Mouse (Mus musculus) gastrocnemius, postnatal 25 days (tissue): ENCODE data around the gene Pax3. TPM values are rescaled to one million over a fixed set of nuclear protein-coding genes. Genes with fewer than 3 reads are reported as not detected.

Experiments used
- DNase-seq: peaks from one replicate; pipeline ENCODE4 v3.0.0; 2022
- long read RNA-seq, 2 experiments: library from polyadenylated mRNA; stranded (forward); transcript quantifications; one replicate each; pipeline ENCODE4 v2.0.0; 2021
- total RNA-seq, 2 experiments: library from RNA; stranded (reverse); gene quantifications; 1 replicate in 1 of 2; 2 replicates in 1 of 2; pipeline ENCODE4 v1.2.3; 2021

Gene Pax3
- total RNA-seq = under 1 TPM in 1 of 2 experiments, not detected in 1; 0.08 TPM
- long read RNA-seq, experiment 1 = 0 reads
- long read RNA-seq, experiment 2 = 0 reads

DNA sequence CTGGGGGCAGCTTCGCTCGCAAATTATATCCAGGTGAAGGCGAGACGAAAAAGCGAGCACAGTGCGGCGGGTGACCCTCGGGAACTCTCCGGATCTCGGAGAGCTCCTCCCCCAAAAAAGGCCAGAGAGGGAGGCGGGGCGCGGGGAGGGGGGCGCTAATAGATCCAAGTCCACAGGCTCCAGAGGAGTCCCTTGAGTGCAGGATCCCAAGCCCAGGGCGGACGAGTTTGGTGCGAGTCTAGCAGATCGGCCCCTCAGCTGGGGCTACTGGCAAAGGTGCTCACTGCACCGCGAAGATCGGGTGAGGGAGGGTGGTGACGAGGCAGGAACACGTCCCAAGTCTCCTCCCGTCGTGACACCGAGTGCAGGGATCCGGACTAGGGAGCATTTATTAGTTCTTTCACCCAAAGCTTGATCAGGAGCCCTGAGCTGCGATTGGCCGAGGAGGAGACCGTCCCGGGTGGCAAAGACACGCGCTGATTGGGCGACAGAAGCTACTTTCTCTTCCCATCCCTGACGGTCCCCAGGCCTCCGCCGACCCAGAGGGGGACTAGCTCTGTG, at the start of gene Pax3:
TSS of gene Pax3 (minus strand) at position 384 of the 561 bp plus-strand sequence.
- no peak for DNase-seq

DNA sequence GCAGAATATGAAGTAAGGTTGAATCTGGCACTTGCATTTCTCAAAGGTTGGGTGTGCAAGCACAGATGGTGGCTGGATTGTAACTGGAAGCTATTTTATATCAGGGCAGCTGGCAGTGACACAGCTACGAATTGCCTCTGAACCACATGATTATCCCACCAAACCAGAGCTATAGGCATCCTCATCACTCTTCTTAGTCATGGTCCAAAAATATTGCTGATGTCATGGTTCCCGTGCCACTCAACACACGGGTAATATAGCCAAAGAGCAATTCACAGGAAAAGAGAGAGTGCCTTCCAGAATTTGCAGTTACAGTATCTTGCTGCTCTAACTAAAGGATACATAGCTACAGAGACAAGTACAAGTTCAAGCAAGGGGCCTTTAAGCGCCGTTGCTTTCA, 37.4 kb upstream of the Pax3 start:
- DNase-seq = no peak

DNA sequence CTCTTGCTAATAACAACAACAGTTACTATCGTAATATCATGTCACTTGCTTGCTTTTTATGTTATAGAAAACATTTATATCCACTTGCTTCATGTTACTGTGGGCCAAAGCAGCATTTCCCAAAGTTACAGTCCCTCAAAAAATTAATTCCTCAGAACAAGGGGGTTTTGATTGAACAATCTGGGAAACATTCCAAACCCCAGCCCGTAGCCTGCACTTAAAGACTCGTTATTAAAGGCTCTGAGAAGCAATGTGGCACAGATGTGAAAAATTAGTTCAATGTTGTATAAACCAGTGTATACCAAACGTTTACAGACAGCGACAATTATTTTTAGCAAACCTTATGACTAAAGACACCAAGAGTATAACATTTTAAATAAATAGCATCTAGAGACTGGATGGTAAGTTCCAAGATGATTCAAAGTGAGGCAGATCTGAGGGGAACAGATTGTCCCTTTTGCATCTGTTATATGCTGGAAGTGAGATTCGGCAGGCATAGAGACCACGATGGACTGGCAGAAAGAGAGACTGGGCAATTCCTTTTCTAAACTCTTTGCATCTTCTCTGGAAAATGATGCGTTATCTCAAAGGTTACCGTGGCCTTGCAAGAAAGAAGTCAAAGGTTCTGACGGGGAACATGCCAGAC, 35.1 kb upstream of the Pax3 start:
- DNase-seq = no peak

DNA sequence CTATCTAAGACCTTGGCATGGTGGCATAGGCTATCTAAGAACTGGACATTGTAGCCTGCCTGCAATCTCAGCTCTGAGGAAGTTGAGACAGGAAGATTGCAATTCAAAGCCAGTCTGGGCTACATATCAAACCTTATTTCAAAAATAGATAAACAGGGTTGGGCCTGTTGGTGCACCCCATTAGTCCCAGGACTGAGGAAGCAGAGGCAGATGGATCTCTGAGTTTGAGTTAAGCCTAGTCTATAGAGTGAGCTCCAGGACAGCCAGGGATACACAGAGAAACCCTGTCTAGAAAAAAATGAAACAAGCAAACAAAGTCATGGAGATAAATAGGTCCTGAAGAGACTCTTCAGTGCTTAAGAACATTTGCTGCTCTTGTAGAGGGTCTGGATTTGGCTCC, 32.9 kb upstream of the Pax3 start:
- no peak for DNase-seq

DNA sequence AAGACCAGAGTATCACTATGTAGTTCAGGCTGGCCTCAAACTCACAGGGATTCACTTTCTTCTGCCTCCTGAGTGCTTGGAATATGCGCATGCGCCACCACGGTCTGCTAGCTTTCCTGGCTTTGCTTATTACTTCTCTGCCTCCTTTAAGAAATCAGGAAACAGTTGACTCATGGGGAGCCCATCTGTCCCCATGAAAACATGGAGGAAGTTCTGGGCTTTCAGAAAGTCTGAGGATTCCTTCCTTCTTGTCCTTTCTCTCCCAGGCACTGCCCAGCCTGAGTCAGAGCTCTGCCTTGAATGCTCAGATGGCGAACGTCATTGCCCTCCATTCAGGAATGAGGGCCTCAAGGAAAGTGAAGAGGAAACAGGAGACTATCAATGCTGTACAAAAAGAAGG, 31.8 kb upstream of the Pax3 start:
- DNase-seq = no peak

DNA sequence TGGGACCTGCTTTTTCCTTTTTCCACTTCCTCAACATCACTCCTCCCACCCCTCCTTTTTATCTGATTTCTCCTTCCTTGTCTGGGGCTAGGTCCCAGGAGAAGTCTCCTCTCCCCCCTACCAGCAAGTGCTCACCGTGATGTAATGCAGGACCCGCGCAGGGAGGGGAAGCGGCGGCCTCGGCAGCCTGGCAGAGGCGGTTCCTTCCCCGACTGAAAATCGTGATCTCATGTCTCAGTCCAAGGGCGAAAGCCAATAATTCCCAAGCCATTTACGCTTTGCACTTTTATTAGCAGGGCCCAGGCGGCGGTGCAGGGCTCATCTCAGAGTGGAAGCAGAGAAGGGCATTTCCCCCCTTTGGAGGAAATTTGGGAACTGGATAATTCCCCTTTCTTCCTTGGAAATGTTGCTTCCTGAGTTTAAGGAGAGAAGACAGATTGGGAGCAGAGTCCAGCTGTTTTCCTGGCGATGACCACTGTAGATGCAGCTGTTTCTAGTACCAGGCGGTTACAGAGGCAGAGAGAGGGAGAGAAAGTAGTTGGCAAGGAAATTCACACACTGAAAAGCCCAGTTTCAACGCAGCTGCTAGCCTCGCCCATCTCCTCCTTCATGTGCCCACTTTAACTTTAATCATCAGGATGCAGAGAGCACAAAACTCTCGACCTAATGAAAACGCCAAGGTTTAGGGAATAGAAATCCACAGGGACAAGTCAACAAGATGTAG, 21.3 kb upstream of the Pax3 start:
- no peak for DNase-seq

DNA sequence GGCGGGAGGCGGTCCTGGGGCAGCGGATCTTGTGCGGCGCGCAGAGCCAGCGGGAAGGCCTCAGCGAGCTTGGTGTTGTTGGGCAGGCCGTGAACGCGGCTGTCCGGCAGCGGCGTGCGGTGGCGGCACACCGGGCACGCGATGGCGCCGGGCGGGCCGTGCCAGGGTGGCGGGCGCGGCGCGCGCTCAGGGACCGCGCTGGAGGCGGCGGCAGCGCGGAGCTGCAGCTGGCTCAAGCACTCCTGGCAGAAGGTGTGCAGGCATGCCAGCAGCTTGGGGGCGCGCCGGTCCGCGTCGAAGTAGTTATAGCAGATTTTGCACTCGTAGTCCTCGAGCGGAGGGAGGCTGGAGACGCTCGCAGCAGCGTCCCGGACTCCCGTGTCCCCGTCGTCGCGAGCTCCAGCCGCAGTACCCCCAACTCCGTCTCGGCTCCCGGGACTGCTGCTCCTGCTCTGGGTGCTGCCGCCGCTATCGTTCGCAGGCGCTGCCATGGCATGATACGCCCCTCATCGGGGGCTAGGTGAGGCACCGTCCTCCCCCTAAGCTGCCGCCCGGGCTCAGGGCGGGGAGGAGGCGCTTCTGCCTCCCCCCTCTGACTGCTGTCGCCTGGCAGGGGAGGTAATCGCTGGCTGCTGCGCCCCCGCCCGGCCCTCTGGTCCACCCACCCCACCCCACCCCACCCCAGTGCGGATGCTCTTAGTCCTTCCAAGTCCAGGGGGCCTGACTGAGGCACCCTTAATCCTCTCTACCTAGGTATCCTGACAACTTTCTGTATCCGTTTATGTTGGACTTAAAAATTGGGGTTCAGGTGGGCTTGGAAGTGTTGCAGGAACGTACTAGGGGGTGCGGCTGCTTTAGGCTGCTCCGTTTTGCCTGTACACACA, 20.5 kb upstream of the Pax3 start:
- DNase-seq = no peak

DNA sequence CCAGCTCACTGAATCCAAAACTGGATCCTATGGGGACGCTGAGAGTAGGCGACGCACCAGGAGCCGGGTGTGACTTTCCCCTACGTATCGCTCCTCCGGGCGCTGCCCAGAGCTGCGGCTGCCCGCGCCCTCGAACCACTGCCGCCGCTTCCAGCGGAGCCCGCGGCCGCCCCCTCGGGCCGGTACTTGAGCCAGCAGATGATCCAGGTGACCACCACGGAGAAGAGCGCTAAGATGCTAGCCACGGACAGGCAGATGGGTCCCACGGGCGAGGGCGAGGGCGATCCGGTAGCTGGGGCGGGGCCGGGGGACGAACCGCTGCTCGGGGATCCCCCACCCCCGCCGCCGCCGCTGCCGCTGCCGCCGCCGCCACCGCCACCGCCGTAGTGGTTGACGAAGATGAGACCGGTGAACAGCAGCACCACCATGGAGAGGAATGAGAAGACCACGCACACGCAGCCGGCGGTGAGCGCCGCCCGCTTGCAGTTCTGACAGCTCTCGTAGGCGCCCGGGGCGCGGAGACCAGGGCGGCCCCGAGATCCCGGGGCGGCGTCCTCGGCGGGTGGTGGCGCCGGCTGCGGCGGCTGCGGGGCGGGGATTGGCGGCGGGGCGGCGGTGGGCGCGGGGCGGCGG, 19.7 kb upstream of the Pax3 start:
- DNase-seq = no peak

DNA sequence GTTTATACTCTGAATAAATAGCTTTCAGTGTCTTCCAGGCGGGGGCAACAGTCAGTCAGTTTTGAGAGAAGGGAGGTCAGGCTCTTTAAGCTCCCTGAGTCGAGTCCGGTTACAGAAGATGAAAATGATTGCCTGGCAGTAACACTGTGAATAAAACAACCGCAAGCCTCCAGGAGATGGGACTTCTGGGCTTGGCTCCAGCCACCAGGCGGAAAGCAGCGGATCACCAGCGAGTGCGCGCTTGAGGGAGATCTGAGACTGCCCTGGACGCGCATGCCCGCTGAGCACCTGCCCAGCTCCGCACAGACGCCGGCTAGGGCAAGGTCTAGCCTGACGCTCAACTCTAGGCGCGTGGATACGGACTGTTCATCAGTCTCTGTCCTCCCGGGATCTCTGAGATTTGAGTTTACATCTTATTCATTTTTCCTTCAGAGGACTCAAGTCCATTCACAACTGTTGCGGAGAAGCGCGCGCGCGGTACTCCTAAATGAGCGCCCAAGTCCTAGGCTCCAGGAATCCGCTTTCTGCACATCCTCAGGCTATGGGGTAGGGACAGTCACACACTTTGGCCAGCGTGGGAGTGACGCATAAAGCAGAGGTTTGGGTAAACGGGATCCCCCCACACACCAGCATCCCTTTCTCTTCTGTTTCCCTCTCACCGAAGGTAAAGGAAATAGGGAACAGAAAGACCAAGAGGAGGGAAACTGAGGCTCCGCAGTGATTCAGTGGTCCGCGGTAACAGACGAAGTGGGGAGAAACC, 19.0 kb upstream of the Pax3 start:
- DNase-seq = no peak

DNA sequence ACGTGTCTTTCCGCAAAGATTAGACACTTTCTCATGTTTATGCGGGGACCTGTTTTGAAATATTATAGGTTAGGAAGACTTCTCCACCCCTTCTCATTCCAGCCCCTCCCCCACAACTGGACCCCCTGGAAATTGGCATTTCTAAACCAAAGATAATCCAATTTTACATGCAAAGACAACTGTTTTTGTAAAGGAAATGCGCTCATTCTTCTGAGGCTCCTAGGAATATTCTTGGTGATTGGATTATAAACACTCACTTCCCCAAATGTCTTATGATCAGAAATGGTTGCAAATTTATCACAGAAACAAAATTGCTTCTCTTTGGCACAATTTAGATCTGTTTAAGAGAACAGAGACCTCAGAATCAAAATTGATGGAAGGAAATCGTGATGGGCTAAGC, 14.1 kb upstream of the Pax3 start:
- no peak for DNase-seq

DNA sequence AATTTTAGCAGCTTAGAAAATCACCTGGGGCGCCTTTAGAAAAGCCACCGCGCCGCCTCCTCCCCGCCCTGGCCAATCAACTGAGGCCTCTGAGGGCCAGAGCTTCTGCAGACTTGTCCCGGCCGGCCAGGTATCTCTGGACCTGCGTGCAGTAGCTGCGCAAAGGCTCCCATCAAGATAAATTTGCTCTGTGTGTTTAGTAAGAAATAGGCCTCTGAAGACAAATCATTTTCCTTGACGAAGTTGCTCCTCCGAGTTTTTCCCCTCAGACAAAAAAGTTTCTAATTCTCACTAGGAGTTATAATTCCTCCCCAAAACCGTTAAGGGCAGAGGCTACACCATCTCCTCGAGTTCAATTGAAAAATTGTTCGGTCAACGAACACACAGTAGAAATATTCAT, 13.6 kb upstream of the Pax3 start:
- DNase-seq = no peak

DNA sequence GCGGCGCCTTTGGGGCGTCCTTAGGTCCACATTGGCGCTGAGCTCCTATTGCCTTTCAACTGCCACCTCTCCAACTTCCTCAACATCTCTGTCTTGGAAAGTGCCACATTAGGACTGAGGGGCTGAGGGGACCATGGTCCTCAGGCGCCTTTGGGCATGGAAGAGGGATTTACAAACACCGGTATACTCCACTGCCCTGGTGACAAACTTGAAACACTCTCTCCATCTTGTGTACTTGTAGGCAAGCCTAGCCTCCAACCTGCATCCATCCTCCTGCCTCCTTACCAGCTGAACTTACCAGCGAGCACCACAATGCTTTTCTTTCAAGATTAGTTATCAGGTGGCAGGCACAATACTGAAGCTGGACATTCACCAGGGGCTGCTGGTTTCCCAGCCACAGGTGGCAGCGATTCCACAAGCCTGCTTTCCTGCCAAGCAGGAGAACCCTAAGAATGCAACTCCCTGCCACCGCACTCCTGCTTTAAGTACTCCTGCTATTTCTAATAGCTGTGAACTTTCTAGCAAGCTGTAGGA, 11.4 kb upstream of the Pax3 start:
- no peak for DNase-seq

DNA sequence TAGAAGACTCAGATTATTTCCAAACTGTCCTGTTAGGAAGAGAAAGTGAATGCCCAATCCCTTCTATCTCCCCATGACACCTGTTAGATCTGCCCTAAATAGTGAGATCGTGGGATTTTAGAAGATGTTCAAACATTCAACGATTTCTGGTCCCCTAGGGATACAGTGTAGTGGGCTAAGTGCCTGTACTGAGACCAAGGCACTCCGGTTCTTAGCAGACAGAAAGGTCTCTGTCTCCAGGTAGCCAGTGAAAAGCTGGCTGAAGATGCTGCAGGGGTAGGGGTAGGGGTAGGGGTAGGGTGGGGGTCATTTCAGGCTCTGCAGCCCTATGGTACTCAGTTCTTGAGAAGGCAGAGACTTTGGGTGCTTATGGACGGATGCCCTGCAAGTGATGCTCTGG, 7.4 kb upstream of the Pax3 start:
- no peak for DNase-seq

DNA sequence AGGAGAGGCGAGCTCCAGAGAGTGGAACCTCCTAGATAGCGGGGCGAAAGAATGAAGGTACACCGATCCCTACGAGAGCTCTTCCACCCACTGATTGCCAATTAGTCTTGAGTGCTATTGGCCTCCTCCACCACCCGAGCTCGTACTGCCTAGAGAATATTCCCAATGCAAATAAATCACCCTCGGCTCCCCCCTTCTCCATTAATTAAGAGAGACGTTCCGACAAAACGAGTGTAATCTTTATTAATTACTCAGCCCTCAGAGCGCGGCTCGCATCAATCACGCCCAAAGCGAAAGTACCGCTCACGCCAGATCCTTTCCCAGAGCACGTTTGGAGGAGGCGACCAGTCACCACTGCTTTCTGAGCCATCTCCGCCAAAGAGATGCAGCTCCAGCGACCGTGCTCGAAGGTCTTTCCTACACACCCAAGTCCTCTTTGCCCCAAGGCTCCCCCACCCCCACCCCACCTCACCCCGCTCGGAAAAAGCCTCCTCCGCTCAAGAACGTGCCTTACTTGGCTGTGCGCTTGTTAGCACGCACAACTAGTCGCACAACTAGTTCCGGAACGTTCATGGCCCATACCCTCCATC, 6.8 kb upstream of the Pax3 start:
- DNase-seq = no peak

DNA sequence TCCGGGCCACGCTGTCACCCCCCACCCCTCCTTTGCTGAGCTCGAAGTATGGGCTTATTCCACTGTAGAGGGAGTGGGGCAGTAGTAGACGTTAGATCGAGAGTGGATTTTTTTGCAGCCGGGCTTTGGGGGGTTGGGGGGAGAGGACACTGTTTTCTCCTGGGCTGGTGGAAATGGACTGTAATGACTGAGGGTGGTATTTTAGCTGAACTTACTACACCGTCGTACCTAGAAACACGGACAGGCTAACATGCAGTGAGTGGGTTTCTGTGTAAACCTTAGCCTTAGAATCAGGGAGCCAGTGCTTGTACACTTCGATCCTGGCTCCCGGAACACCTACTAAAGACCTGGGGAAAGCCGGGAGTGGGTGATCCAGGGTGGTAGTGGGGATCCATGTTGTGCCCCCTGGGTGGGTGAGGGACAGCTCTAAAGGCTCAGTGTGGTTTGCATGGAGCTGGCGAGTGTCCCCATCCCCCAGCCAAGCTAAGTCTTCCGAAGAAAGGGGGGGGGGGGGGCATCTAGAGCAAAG, 6.2 kb upstream of the Pax3 start:
- DNase-seq = no peak

DNA sequence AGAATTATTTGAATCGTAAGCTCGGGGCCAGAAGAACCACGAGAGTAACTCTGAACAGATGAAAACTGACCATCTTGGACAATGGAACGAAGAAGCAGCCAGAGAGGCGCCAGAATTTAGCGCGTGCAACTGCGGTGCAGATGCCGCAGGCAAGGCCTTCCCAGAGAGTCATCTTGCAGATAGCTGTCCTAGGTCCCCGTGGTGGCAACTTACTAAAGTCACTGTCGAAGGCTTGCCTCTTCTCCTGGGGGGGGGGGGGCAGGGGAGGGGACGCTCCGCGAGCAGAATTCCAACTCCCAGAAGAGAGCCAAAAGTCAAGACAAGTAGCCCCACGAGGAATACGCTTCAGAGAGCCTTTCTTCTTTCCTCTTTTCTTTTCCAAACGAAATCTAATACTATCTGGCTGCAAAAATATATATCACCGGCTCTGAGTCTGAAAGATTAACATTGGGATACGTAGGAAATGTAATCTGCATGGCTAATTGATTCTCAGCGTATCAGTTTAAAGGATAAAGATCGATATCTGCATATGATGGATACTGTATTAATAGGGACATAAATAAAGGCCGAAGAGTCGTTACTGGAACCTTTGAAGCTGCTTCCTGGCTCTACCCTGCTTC, 5.6 kb upstream of the Pax3 start:
- no peak for DNase-seq

DNA sequence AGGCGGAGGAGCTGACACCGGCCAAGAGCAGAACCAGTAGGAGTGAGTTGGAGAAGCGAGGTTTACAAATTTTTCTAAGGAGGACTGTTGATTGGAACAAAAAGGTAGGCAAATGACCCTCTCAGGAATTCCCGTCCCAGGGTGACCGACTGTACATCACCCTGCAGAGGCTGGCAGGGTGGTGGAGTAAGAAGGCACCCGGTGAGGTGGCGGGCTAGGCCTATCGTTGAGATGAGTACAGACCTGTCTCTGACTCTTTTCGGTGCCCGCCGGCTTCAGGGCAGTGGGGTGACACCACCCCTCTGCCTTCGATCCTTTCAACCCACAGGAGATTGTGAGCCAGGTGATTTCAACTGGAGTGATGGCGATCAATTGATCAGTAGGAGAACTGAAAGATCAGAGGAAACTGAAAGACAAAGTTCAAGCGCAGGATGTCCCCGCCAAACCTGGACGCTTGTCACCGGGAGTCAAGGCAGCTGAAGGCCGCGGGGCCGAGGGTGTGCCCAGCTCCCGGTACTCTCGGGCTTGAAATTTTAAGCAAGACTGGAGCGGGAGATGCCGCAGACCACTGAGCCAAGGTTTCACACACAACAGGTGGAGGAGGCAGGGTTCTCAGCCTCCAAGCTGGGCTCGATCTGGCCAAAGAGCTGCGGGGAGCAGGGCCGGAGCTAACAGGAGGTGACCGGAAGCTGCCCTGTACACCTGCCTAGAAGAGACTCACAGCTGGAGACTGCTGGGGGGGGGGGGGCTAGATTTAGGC, 4.5 kb upstream of the Pax3 start:
- DNase-seq = no peak

DNA sequence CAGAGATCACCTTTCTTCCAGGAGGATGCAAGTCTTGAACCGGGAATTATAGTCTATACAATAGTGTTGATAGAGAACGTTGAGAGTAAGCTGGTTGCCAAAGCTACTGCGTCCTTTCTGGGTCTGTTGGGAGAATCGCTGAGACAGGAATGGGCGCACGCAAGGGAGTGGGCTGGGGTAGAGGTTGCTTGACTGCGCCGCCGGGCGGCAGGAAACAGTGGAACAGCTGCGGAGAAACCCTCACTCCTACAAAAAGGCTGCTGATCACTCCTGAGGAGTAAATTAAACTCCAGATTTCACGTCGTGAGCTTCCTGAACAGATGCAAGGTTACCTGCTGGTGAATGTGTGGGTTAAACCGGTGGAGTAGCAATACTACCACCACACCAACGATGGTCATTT, 3.3 kb upstream of the Pax3 start:
- DNase-seq = no peak

DNA sequence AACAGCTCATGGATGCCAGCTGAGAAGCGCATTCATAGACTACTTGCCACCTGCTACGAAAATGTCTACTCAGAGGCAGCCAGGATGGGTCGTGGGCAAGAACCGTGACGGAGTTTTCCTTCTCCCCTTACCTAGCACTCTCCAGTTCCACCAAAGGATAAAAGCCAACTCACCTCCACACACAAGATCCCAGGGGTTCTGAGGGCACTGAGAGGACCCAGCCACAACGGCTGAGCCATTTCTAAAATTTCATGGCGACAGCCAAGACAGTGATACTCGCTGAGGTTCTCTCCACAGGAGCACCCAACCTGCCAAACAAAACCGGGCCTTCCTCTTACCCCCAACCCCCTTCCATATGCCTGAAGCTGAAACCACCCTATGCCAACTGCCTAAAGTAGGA, 2.3 kb upstream of the Pax3 start:
- no peak for DNase-seq
